Mouse (Mus musculus): ENCODE measurements around the gene Morn1. TPM values are rescaled to one million over a fixed set of nuclear protein-coding genes. Genes with fewer than 3 reads are reported as not detected.
A peak's percentile ranks its signal among the peaks of the same experiment; 100 is the strongest.

The Morn1 gene
- polyA plus RNA-seq, 1 experiment from 2014 or later, result 4.3 TPM

DNA sequence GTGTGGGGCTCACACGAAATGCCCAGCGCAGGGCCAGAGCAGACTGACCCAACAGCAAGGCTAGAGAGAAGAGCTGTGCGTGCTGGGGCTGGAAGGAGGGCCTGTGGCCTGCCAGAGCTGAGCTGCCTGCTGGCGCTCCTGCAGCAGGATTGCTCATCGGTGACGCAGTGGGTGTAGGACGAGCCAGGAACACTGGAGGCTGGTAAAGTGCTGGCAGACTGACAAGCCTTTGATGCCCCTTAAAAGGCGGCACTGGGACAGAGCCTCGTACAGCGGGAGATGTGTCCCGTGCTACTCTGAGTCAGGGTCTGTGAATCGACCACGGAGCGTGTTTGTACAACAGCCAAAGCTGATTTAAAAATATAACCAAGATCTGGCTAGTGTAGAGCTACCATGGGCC is 43.6 kb downstream of the Morn1 start:
- WGBS, result 71% methylated on average over 14 of the region's 14 CpGs
- no peak; the same call in 1 of the 2 replicates for ATAC-seq
- Histone ChIP-seq H3K36me3 (ENCODE audit: control insufficient read depth, insufficient read depth, low read length) (no peaks in the 10 kb centered on the region), H3K27ac (ENCODE audit: low read length) (peak overlapping the region; percentile 65), H3K4me2 (ENCODE audit: low read depth, low read length) (no peak overlapping the region), H3K4me1 (ENCODE audit: control insufficient read depth, insufficient read depth, low read length) (peaks cover 24% of the 10 kb centered on the region), H3K4me3 (ENCODE audit: low read length) (no peak overlapping the region), H3K9ac (ENCODE audit: low read depth, low read length) (peak overlapping the region; percentile 40; the same call in 1 of the 2 replicates), H3K27me3 (replicated peaks; ENCODE audit: control insufficient read depth, insufficient read depth, low read length) (no peaks in the 10 kb centered on the region), H3K9me3 (ENCODE audit: control insufficient read depth, low read length) (no peaks in the 10 kb centered on the region)

DNA sequence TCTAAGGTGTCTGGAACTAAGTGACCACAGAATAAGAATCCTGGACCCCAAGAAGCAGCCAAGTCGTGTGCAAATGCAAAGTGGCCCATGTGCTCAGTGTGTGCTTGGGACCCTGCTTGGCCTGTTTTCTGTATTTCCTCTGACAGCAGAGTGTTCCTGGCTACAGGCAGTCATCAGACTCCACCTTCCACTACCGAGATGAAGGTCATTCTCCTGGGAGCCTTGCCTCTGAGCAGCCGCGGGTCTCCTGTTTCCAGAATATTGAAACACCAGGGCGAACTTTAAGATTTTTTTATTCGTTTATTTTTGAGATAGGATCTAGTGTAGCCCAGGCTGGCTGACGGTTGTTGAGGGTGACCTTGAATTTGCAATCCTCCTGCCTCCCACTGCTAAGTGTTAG is 44.2 kb downstream of the Morn1 start:
- Histone ChIP-seq H3K4me3 (ENCODE audit: low read length) (no peak overlapping the region), H3K4me2 (ENCODE audit: low read depth, low read length) (no peak overlapping the region), H3K27me3 (replicated peaks; ENCODE audit: control insufficient read depth, insufficient read depth, low read length) (no peaks in the 10 kb centered on the region), H3K4me1 (ENCODE audit: control insufficient read depth, insufficient read depth, low read length) (peaks cover 25% of the 10 kb centered on the region), H3K9me3 (ENCODE audit: control insufficient read depth, low read length) (no peaks in the 10 kb centered on the region), H3K27ac (ENCODE audit: low read length) (peak overlapping the region; percentile 61), H3K36me3 (ENCODE audit: control insufficient read depth, insufficient read depth, low read length) (no peaks in the 10 kb centered on the region), H3K9ac (ENCODE audit: low read depth, low read length) (peak overlapping the region; percentile 40; the same call in 1 of the 2 replicates)
- ATAC-seq, result no peak
- 57% methylated on average over 7 of the region's 7 CpGs for WGBS

DNA sequence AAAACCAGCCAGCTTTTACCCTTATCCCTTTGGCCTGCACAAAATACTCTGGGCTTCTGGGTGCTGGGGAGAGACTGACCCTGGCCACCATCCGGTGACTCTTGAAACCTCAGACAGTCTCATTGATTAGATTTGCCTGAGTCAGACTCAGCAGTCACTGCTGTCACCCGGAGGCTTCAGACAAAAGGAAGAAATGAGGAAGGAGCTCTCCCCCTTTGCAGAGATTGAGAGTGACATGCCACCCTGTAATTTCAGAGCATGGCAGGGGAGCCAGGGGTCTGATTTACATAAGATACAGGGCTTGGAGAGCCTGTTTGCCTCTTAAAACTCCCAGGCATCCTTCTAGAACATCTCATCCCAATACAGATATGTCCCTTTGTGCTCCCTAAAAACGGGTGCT is 46.8 kb downstream of the Morn1 start:
- Histone ChIP-seq H3K27ac (ENCODE audit: low read length) (peak overlapping the region; percentile 56; the same call in 1 of the 2 replicates), H3K9me3 (ENCODE audit: control insufficient read depth, low read length) (no peaks in the 10 kb centered on the region), H3K27me3 (replicated peaks; ENCODE audit: control insufficient read depth, insufficient read depth, low read length) (no peaks in the 10 kb centered on the region), H3K4me1 (ENCODE audit: control insufficient read depth, insufficient read depth, low read length) (peaks cover 30% of the 10 kb centered on the region), H3K4me3 (ENCODE audit: low read length) (no peak overlapping the region), H3K9ac (ENCODE audit: low read depth, low read length) (0 out of 2 replicates have a peak overlapping the region, but pooled peaks have one; percentile 36), H3K4me2 (ENCODE audit: low read depth, low read length) (no peak overlapping the region), H3K36me3 (ENCODE audit: control insufficient read depth, insufficient read depth, low read length) (no peaks in the 10 kb centered on the region)
- WGBS, result 49% methylated on average over 3 of the region's 3 CpGs
- ATAC-seq, result no peak

DNA sequence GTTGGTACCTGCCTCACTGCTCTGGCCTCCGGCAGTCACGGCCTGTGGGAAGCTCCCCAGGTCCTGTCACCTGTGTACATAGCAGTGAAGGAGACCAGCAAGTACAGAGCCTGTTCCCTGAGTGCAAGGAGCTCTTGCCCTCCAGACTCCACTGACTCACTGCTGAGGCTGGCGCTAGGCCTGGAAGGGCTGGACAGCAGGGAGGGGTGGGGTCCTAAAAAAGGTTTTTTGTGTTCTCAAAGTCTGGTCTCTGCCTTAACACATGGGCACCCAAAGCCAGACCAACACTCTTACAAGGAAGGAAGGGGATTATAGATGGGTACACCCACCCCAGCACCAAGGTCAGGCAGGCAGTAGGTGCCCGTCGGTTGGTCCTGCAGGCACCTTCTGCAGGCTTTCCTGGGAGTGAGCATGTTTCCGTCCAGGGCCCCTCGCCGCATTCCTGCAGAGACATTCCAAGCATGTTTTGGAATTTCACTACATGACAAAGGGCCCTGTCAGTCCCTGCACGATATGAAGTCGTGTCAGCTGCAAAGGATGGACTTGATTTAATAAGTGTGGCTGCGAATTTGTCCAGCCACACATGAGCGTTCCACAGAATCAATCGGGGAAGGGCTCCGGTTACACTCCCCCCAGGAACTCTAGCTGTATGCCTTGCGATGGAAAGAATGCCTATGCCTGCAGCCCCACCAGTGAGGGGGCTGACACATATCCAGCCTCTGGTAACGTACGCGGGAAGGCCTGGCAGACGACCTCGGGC is 47.5 kb downstream of the Morn1 start:
- H3K4me1 ChIP-seq (ENCODE audit: control insufficient read depth, insufficient read depth, low read length), result peaks cover 30% of the 10 kb centered on the region
- H3K36me3 ChIP-seq (ENCODE audit: control insufficient read depth, insufficient read depth, low read length), result no peaks in the 10 kb centered on the region
- peak; percentile 47 for ATAC-seq
- no peak overlapping the region for H3K4me2 ChIP-seq (ENCODE audit: low read depth, low read length)
- H3K4me3 ChIP-seq (ENCODE audit: low read length), result no peak overlapping the region
- 36% methylated on average over 20 of the region's 20 CpGs for WGBS
- peak overlapping the region; percentile 36; the same call in 1 of the 2 replicates for H3K9ac ChIP-seq (ENCODE audit: low read depth, low read length)
- no peaks in the 10 kb centered on the region for H3K27me3 ChIP-seq (replicated peaks; ENCODE audit: control insufficient read depth, insufficient read depth, low read length)
- no peaks in the 10 kb centered on the region for H3K9me3 ChIP-seq (ENCODE audit: control insufficient read depth, low read length)
- H3K27ac ChIP-seq (ENCODE audit: low read length), result peak overlapping the region; percentile 56; the same call in 1 of the 2 replicates

DNA sequence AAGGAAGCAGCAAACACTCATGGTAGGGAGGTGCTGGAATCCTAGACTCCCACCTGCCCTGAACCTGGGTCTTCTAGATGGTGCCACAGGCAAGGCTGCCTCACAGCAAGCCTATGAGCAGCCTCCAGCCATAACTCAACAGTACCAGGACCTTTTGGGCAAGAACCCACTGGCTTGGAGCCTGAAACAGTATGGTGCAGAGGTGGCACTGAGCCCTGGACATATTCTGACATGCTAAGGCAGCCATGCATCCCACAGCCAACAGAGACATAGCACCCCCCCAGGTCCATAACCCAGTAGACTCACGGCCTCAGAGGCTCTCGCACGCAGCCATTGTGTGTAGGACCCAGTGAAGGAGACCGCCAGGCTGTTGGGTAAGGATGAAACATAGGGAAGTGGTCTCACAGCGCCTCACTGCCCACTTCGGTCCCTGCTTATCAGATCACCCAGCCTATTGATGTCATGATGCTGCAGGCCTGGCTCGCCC is 48.4 kb downstream of the Morn1 start:
- no peak for ATAC-seq
- no peaks in the 10 kb centered on the region for H3K27me3 ChIP-seq (replicated peaks; ENCODE audit: control insufficient read depth, insufficient read depth, low read length)
- H3K4me1 ChIP-seq (ENCODE audit: control insufficient read depth, insufficient read depth, low read length), result peaks cover 28% of the 10 kb centered on the region
- H3K9me3 ChIP-seq (ENCODE audit: control insufficient read depth, low read length), result no peaks in the 10 kb centered on the region
- no peak overlapping the region for H3K27ac ChIP-seq (ENCODE audit: low read length)
- H3K9ac ChIP-seq (ENCODE audit: low read depth, low read length), result no peak overlapping the region
- H3K4me3 ChIP-seq (ENCODE audit: low read length), result no peak overlapping the region
- H3K36me3 ChIP-seq (ENCODE audit: control insufficient read depth, insufficient read depth, low read length), result no peaks in the 10 kb centered on the region
- 88% methylated on average over 7 of the region's 7 CpGs for WGBS
- no peak overlapping the region for H3K4me2 ChIP-seq (ENCODE audit: low read depth, low read length)

DNA sequence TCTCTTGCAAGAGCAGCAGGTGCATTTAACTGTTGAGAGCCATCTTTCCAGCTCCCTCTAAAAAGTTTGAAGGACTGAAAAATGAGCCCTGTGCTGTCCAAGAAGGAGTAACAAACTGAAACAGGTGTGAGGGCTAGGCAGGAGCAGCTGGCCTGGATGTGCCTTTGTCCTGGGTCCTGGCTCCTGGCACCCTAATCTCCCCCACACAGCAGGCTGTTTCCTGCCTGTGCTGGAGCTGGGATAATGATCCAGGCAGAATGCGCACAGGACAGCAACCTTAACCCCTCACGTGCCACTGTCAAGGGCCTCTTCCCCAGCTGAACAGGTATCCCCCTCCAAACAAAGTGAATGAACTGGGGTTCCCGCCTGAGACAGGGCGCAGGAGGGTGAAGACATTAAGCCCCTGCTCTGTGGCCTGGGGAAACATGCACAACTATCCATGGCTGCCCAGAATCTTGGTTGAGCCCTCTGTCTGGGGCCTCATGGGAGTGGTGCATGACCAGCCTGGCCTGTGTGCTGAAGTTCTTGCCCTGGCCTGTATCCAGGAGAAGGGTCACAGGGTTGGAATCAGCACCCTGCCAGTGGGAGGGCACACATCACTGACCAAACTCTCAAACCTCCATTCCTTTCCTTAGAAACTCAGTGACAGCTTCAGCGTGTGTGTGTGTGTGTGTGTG is 49.7 kb downstream of the Morn1 start:
- Histone ChIP-seq H3K9ac (ENCODE audit: low read depth, low read length) (no peak overlapping the region), H3K4me2 (ENCODE audit: low read depth, low read length) (no peak overlapping the region), H3K27me3 (replicated peaks; ENCODE audit: control insufficient read depth, insufficient read depth, low read length) (no peaks in the 10 kb centered on the region), H3K36me3 (ENCODE audit: control insufficient read depth, insufficient read depth, low read length) (no peaks in the 10 kb centered on the region), H3K4me3 (ENCODE audit: low read length) (no peak overlapping the region), H3K4me1 (ENCODE audit: control insufficient read depth, insufficient read depth, low read length) (peaks cover 29% of the 10 kb centered on the region), H3K9me3 (ENCODE audit: control insufficient read depth, low read length) (no peaks in the 10 kb centered on the region), H3K27ac (ENCODE audit: low read length) (0 out of 2 replicates have a peak overlapping the region, but pooled peaks have one; percentile 7)
- ATAC-seq, result no peak
- WGBS, result 62% methylated on average over 5 of the region's 5 CpGs

DNA sequence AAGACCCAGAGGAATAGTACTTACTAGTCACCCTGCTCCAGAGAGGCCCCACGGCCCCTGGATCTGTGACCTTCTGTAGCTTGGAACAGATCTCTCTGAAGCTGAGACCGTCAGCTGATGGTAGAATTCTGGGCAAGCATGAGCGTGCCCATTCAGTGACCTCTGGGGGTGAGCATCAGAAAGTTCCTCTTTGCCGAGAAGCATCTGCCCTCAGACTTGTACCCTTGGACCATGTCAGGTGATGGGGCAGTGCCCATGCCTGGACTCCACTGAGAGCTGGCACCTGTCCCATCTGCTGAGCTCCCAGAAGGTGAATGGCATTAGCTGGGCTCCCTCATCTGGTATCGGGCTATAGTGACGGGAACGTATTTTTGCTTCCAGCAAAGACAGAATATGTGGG is 51.5 kb downstream of the Morn1 start:
- Histone ChIP-seq H3K27me3 (replicated peaks; ENCODE audit: control insufficient read depth, insufficient read depth, low read length) (no peaks in the 10 kb centered on the region), H3K9me3 (ENCODE audit: control insufficient read depth, low read length) (no peaks in the 10 kb centered on the region), H3K27ac (ENCODE audit: low read length) (no peak overlapping the region), H3K36me3 (ENCODE audit: control insufficient read depth, insufficient read depth, low read length) (no peaks in the 10 kb centered on the region), H3K4me1 (ENCODE audit: control insufficient read depth, insufficient read depth, low read length) (peaks cover 30% of the 10 kb centered on the region), H3K4me3 (ENCODE audit: low read length) (no peak overlapping the region), H3K4me2 (ENCODE audit: low read depth, low read length) (no peak overlapping the region), H3K9ac (ENCODE audit: low read depth, low read length) (no peak overlapping the region)
- WGBS, result 79% methylated on average over 7 of the region's 7 CpGs
- no peak for ATAC-seq

DNA sequence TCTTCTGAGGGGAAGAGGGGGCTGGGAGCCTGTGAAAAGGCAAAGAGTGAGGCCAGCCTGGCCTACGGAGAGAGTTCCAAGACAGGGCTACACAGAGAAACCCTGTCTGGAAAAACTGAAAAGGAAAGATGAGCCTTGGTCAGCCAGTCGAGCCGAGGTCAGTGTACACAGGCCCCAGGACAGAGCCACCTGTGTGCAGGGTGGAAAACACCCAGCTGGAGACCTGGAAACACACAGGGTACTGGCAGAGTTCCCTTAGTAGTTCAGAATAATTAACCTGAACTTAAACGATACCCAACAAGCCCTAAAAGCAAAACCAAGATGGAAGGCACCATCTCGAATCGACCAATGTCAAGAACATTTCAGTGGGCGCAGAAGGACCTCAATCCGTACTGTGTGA is 52.1 kb downstream of the Morn1 start:
- no peaks in the 10 kb centered on the region for H3K36me3 ChIP-seq (ENCODE audit: control insufficient read depth, insufficient read depth, low read length)
- 78% methylated on average over 8 of the region's 8 CpGs for WGBS
- H3K9ac ChIP-seq (ENCODE audit: low read depth, low read length), result no peak overlapping the region
- H3K4me2 ChIP-seq (ENCODE audit: low read depth, low read length), result no peak overlapping the region
- peaks cover 29% of the 10 kb centered on the region for H3K4me1 ChIP-seq (ENCODE audit: control insufficient read depth, insufficient read depth, low read length)
- no peaks in the 10 kb centered on the region for H3K27me3 ChIP-seq (replicated peaks; ENCODE audit: control insufficient read depth, insufficient read depth, low read length)
- no peak overlapping the region for H3K27ac ChIP-seq (ENCODE audit: low read length)
- H3K9me3 ChIP-seq (ENCODE audit: control insufficient read depth, low read length), result no peaks in the 10 kb centered on the region
- ATAC-seq, result no peak
- no peak overlapping the region for H3K4me3 ChIP-seq (ENCODE audit: low read length)

DNA sequence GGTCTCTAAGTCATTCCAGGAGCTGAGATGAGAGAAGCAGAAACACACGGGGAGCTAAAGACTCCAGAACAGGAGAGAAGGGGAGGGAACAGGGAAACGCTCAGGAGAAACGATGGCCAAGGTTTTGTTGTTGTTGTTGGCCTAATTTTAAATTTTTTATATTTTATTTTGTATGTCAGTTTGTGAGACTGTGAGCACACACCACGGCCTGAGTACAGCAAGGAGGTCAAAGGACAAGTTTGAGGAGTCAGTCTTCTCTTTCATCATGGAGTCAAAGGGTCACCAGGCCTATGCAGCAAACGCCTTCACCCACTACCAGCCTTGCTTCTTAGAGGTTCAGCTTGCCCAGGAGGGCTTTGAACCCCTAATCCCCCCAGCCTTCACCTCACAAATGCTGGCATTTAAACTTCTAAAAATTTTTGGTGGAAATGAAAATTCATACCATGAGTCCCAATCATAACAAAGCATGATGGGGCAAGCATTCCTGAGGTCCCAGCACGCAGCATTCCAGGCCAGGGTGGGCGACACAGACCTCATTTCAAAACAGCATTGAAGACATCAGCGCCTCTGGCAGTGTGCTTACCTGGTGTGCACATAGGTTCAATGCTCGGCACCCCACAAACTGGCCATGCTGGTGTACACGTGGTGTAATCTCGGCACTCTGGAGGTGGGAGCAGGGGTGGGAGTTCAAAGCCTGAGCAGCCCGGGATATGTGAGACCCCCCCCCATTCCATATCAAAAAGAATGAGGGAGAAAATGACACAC is 53.1 kb downstream of the Morn1 start:
- no peak overlapping the region for H3K4me2 ChIP-seq (ENCODE audit: low read depth, low read length)
- H3K27ac ChIP-seq (ENCODE audit: low read length), result no peak overlapping the region
- H3K36me3 ChIP-seq (ENCODE audit: control insufficient read depth, insufficient read depth, low read length), result no peaks in the 10 kb centered on the region
- H3K4me3 ChIP-seq (ENCODE audit: low read length), result no peak overlapping the region
- H3K27me3 ChIP-seq (replicated peaks; ENCODE audit: control insufficient read depth, insufficient read depth, low read length), result no peaks in the 10 kb centered on the region
- no peaks in the 10 kb centered on the region for H3K9me3 ChIP-seq (ENCODE audit: control insufficient read depth, low read length)
- peaks cover 29% of the 10 kb centered on the region for H3K4me1 ChIP-seq (ENCODE audit: control insufficient read depth, insufficient read depth, low read length)
- WGBS, result 77% methylated on average over 12 of the region's 12 CpGs
- no peak overlapping the region for H3K9ac ChIP-seq (ENCODE audit: low read depth, low read length)
- ATAC-seq, result no peak

All from intestine, embryonic 16.5 days (tissue).